Mouse (Mus musculus) ES-E14 (cell line): ENCODE results near the gene Tmprss11a. TPM values are rescaled to one million over a fixed set of nuclear protein-coding genes. Genes with fewer than 3 reads are reported as not detected.
A peak's percentile ranks its signal among the peaks of the same experiment; 100 is the strongest.

Source experiments
- DNase-seq: peaks from one replicate; pipeline ENCODE4 v3.0.0-alpha.2; 2013; ENCODE audit warnings: low read depth, low spot score
- H3K27ac ChIP-seq: 2 replicates; pipeline ENCODE4 v1.5.1; 2012; ENCODE audit warnings: low read depth, mild to moderate bottlenecking, low read length, moderate library complexity, mixed read lengths; ENCODE audit not compliant: poor library complexity, insufficient read depth, severe bottlenecking
- H3K36me3 ChIP-seq: 2 replicates; pipeline ENCODE4 v1.6.1; 2012; ENCODE audit warnings: mild to moderate bottlenecking, low read length, moderate library complexity, mixed read lengths; ENCODE audit not compliant: control insufficient read depth, poor library complexity, insufficient read depth, severe bottlenecking
- H3K4me1 ChIP-seq, 2 experiments: fragments of 150-350 bp in 1 of 2; sonication (generic) in 1 of 2; 2 replicates each; pipeline ENCODE4 v1.6.1; 2012; ENCODE audit warnings: low read length in 2 of 2, mild to moderate bottlenecking in 1 of 2, mixed read lengths in 1 of 2; ENCODE audit not compliant: control insufficient read depth in 2 of 2, insufficient read depth in 2 of 2, poor library complexity in 1 of 2
- H3K4me3 ChIP-seq, 2 experiments: fragments of 150-350 bp in 1 of 2; sonication (generic) in 1 of 2; 2 replicates each; pipeline ENCODE4 v1.5.1; 2012; ENCODE audit warnings: low read length in 2 of 2, low read depth in 1 of 2, mild to moderate bottlenecking in 1 of 2, mixed read lengths in 1 of 2; ENCODE audit not compliant: insufficient read depth in 1 of 2, poor library complexity in 1 of 2, severe bottlenecking in 1 of 2
- H3K9ac ChIP-seq: 2 replicates; pipeline ENCODE4 v1.6.1; 2012; ENCODE audit warnings: low read depth, mild to moderate bottlenecking, low read length, mixed read lengths; ENCODE audit not compliant: poor library complexity, insufficient read depth, severe bottlenecking
- H3K9me3 ChIP-seq: fragments of 150-350 bp; sonication (generic); 2 replicates; pipeline ENCODE4 v1.6.1; 2012; ENCODE audit warnings: low read depth, mild to moderate bottlenecking, low read length; ENCODE audit not compliant: control insufficient read depth, insufficient read depth
- CHD2 ChIP-seq: IDR thresholded peaks from 2 replicates; pipeline ENCODE4 v1.6.1; 2014; ENCODE audit warnings: mild to moderate bottlenecking, low read depth, low read length, inconsistent platforms
- HCFC1 ChIP-seq: IDR thresholded peaks from 2 replicates; pipeline ENCODE4 v1.6.1; 2012; ENCODE audit warnings: low read length, inconsistent platforms, borderline replicate concordance; ENCODE audit not compliant: insufficient read depth
- MAFK ChIP-seq: IDR thresholded peaks from 2 replicates; pipeline ENCODE4 v1.6.1; 2014; ENCODE audit warnings: mild to moderate bottlenecking, low read depth, low read length, inconsistent platforms; ENCODE audit not compliant: insufficient read depth
- ZC3H11A ChIP-seq: IDR thresholded peaks from 2 replicates; pipeline ENCODE4 v1.6.1; 2012; ENCODE audit warnings: low read depth, mild to moderate bottlenecking, inconsistent platforms, low read length, borderline replicate concordance
- ZNF384 ChIP-seq: IDR thresholded peaks from 2 replicates; pipeline ENCODE4 v1.6.1; 2012; ENCODE audit warnings: low read depth, low read length, inconsistent platforms
- in situ Hi-C, 2 experiments: fragments of 600-800 bp; cut with MboI; formaldehyde crosslinking; loops; one replicate each; pipeline ENCODE4 v1.15.1; 2025; ENCODE audit warnings: low sequenced_read_pairs in 2 of 2, inconsistent platforms in 1 of 2; ENCODE audit not compliant: unreplicated experiment in 2 of 2
- total RNA-seq: library from RNA; depleted of rRNA; stranded (reverse); fragments of 300-350 nt; gene quantifications from 2 replicates; pipeline ENCODE4 v1.2.3, GENCODE M21; 2012

Gene Tmprss11a
- total RNA-seq, 1 experiment: 0.09 TPM

DNA sequence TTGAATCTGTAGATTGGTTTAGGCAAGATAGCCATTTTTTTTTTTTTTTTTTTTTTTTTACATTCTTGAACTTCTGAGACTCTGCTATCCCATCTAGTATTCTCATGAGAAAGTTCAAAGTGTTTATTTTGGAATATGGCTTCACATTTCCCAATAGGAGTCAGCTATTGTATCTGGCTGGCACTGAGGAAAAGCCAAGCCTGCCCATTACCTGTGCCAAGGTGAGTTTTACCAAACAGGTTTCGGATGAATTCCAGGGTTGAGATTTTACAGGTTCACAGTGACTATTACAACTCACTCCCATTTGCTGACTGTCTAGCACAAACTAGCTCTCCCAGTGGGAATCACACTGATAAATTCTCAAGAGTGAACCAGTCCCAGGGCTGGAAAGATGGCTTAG, 13.2 kb upstream of the Tmprss11a start:
- Histone ChIP-seq H3K36me3 (no peaks in the 10 kb centered on the region), H3K4me1 (no peaks in the 10 kb centered on the region), H3K9ac (no peak overlapping the region), H3K27ac (no peak overlapping the region), H3K4me3 (no peak overlapping the region), H3K9me3 (no peaks in the 10 kb centered on the region)
- TF ChIP-seq ZC3H11A: no peak
- TF ChIP-seq ZNF384: no peak
- TF ChIP-seq CHD2: no peak
- TF ChIP-seq HCFC1: no peak
- TF ChIP-seq MAFK: no peak
- no peak for DNase-seq
- in situ Hi-C loops: no loop called here

- DNase-seq: no peak
- H3K9me3 ChIP-seq: no peaks in the 10 kb centered on the region
- no peaks in the 10 kb centered on the region for H3K4me1 ChIP-seq
- H3K36me3 ChIP-seq: no peaks in the 10 kb centered on the region
- in situ Hi-C loops: no loop called here
- H3K4me3 ChIP-seq: no peak overlapping the region
- H3K9ac ChIP-seq: no peak overlapping the region
- TF ChIP-seq HCFC1 (no peak), ZC3H11A (no peak), CHD2 (no peak), ZNF384 (no peak), MAFK (no peak)
- H3K27ac ChIP-seq: no peak overlapping the region
Measured at GRCm38 (mm10) chr5:86473859-86474258, 5.1 kb upstream of the Tmprss11a start.

DNA sequence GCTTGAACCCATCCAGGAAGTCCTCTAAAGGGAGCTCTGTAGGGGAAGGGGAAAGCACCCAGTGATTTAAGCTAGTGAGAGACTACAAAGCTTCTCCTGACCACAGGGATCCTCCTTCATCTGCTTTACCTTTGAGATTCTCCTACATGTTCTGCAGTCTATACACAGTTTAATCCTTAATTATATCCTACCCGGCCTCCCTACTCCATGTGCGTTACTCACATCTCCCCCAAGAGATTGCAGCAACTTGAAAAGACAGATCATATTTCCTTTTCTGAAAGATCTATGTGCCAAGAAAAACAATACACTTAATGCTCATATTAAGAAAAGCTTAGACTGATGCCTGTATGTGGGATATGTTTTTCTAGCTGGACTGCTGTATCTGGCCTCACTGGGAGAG, 29.5 kb downstream of the Tmprss11a start:
- Histone ChIP-seq H3K27ac (no peak overlapping the region), H3K4me1 (no peaks in the 10 kb centered on the region), H3K9ac (no peak overlapping the region), H3K9me3 (no peaks in the 10 kb centered on the region), H3K4me3 (no peak overlapping the region), H3K36me3 (no peaks in the 10 kb centered on the region)
- in situ Hi-C loops: loop anchor here in 1 of 2 experiments (25.0 kb wide), 1 partner anchor 223 kb away; no protein-coding TSS in a partner anchor
- no peak for DNase-seq
- no peak for TF ChIP-seq ZC3H11A
- TF ChIP-seq MAFK: no peak
- no peak for TF ChIP-seq ZNF384
- TF ChIP-seq CHD2: no peak
- no peak for TF ChIP-seq HCFC1

DNA sequence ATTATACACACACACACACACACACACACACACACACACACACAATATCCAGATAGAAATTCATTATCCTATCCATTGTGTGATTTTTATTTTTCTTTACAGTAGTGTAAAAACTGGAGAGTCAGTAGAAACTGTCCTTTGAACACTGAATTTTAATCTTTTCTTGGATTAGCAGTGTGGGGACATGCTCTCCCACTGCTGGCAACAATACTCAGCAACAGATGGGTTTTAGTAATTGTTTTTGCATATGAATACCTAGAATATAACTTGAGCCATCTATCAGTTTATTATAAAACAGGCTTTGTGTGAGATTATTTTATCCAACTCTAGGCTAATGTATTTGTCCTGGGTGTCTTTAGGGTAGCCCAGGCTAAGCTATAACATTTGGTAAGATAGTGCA, 30.2 kb downstream of the Tmprss11a start:
- in situ Hi-C loops: loop anchor here in 1 of 2 experiments (25.0 kb wide), 1 partner anchor 224 kb away; no protein-coding TSS in a partner anchor
- TF ChIP-seq MAFK (no peak), ZC3H11A (no peak), ZNF384 (no peak), HCFC1 (no peak), CHD2 (no peak)
- H3K27ac ChIP-seq: no peak overlapping the region
- DNase-seq: no peak
- no peak overlapping the region for H3K4me3 ChIP-seq
- H3K9ac ChIP-seq: no peak overlapping the region
- no peaks in the 10 kb centered on the region for H3K9me3 ChIP-seq
- H3K36me3 ChIP-seq: no peaks in the 10 kb centered on the region
- H3K4me1 ChIP-seq: no peaks in the 10 kb centered on the region

DNA sequence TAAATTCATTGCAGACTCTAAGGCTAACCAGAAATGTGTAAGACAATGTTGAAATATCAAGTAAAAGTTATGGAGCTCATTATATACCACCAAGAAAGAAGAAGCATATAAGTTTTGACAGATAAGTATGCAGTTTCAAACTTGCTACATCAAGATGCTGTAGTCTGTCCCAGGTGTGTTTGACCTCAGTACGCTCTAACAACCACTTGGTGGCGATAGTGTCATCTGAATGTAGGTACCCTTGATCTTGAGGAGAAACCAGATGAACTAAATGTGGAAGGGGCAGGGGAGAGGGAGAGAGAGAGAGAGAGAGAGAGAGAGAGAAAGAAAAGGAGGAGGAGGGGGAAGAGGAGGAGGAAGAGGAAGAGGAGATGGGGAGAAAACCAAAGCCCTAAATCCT, 36.1 kb downstream of the Tmprss11a start:
- Histone ChIP-seq H3K27ac (no peak overlapping the region), H3K4me1 (no peaks in the 10 kb centered on the region), H3K9ac (no peak overlapping the region), H3K36me3 (no peaks in the 10 kb centered on the region), H3K4me3 (no peak overlapping the region), H3K9me3 (no peaks in the 10 kb centered on the region)
- in situ Hi-C loops: loop anchor here in 1 of 2 experiments (25.0 kb wide), 1 partner anchor 230 kb away; no protein-coding TSS in a partner anchor
- DNase-seq: peak; percentile 44
- TF ChIP-seq ZC3H11A (peak; percentile 89), CHD2 (no peak)
